Mouse (Mus musculus) thymus, postnatal 36 days (tissue): ENCODE data around the gene Impdh1.
"Not testable (repeated sequence)": the region's sequence is repeated elsewhere in the genome, so short reads cannot be mapped to it uniquely, and the experiment has no call there.

Experiments used
- DNase-seq, 2 experiments: peaks; one replicate each; pipeline ENCODE4 v3.0.0; 2022; ENCODE audit warnings: mixed read lengths in 2 of 2

Gene Impdh1

GRCm38 (mm10) chr6:29178888-29179658, 37.1 kb downstream of the Impdh1 start, which contains the start of gene Prrt4:
TSS of gene Prrt4 (minus strand) at chr6:29179584.
- DNase-seq: peak in 1 of 2 experiments; percentile 24

GRCm38 (mm10) chr6:29177901-29178879, 38.0 kb downstream of the Impdh1 start:
- no peak for DNase-seq

- no peak for DNase-seq
Measured at GRCm38 (mm10) chr6:29175113-29175512, 41.1 kb downstream of the Impdh1 start.

GRCm38 (mm10) chr6:29174368-29174767, 41.8 kb downstream of the Impdh1 start:
- DNase-seq: no peak

GRCm38 (mm10) chr6:29170952-29171388, 45.2 kb downstream of the Impdh1 start:
- DNase-seq: peak; percentile 73 to 75

- peak; percentile 69 to 73 for DNase-seq
Measured at GRCm38 (mm10) chr6:29170063-29170921, 45.9 kb downstream of the Impdh1 start.

GRCm38 (mm10) chr6:29169675-29170062, 46.5 kb downstream of the Impdh1 start:
- DNase-seq: no peak

GRCm38 (mm10) chr6:29168871-29169270, 47.3 kb downstream of the Impdh1 start:
- no peak for DNase-seq

- peak in 1 of 2 experiments; percentile 14 for DNase-seq
Measured at GRCm38 (mm10) chr6:29166196-29166595, 50.0 kb downstream of the Impdh1 start.

- peak; percentile 85 to 86 for DNase-seq
Measured at GRCm38 (mm10) chr6:29164314-29165244, 51.6 kb downstream of the Impdh1 start, which contains the start of gene Rbm28. TSS of gene Rbm28 (minus strand) at chr6:29165006.

GRCm38 (mm10) chr6:29161291-29161690, 54.9 kb downstream of the Impdh1 start:
- not testable (repeated sequence) for DNase-seq

- DNase-seq: no peak
Measured at GRCm38 (mm10) chr6:29160786-29161185, 55.4 kb downstream of the Impdh1 start.

GRCm38 (mm10) chr6:29156326-29156725, 59.8 kb downstream of the Impdh1 start:
- no peak for DNase-seq
